Mouse (Mus musculus): ENCODE measurements around the gene Dpp7. TPM values are rescaled to one million over a fixed set of nuclear protein-coding genes. Genes with fewer than 3 reads are reported as not detected.
A peak's percentile ranks its signal among the peaks of the same experiment; 100 is the strongest.

Gene Dpp7
- total and polyA plus RNA-seq, 3 experiments = 24.6 to 25.9 TPM; not detected in 1

GRCm38 (mm10) chr2:25304657-25305541 is 51.3 kb downstream of the Dpp7 start:
- H3K4me3 ChIP-seq (ENCODE audit: control insufficient read depth in 1 of 2, insufficient read depth in 1 of 2, low read depth in 2 of 2, low read length in 2 of 2) = no peak overlapping the region

GRCm38 (mm10) chr2:25303931-25304656 is 52.1 kb downstream of the Dpp7 start:
- TF ChIP-seq TBP (IDR thresholded peaks at IDR 0.05; ENCODE audit: low read depth, low read length) (no peak), ZC3H11A (IDR thresholded peaks at IDR 0.05; ENCODE audit: low read depth, low read length) (no peak)
- DNase-seq (ENCODE audit: low read depth, low spot score) = peak; percentile 29
- Histone ChIP-seq H3K4me1 (ENCODE audit: control insufficient read depth in 1 of 2, insufficient read depth in 2 of 2, low read length in 2 of 2) (peaks cover 0 to 8% of the 10 kb centered on the region in 2 experiments; a peak in 2 of 4 replicates), H3K36me3 (ENCODE audit: control insufficient read depth in 1 of 2, insufficient read depth in 2 of 2, low read length in 2 of 2) (peaks cover 0 to 3% of the 10 kb centered on the region in 2 experiments; a peak in 1 of 4 replicates), H3K27ac (ENCODE audit: control insufficient read depth, low read depth, low read length) (no peak overlapping the region), H3K9me3 (replicated peaks; ENCODE audit: insufficient read depth, low read length) (no peaks in the 10 kb centered on the region), H3K79me2 (ENCODE audit: control insufficient read depth, insufficient read depth, low read length, poor library complexity) (no peaks in the 10 kb centered on the region), H3K4me3 (ENCODE audit: control insufficient read depth in 1 of 2, insufficient read depth in 1 of 2, low read depth in 2 of 2, low read length in 2 of 2) (no peak overlapping the region), H3K27me3 (ENCODE audit: control insufficient read depth in 1 of 2, insufficient read depth in 2 of 2, low read length in 2 of 2) (peaks cover 0 to 2% of the 10 kb centered on the region in 2 experiments; a peak in 1 of 4 replicates), H3K9ac (ENCODE audit: control insufficient read depth, low read depth, low read length, poor library complexity, severe bottlenecking) (no peak overlapping the region)

More at GRCm38 (mm10) chr2:25304657-25305541, 51.3 kb downstream of the Dpp7 start:
- no peak for TF ChIP-seq USF1 (IDR thresholded peaks at IDR 0.05; ENCODE audit: low read depth, low read length)
- TF ChIP-seq ZKSCAN1 (IDR thresholded peaks at IDR 0.05; ENCODE audit: low read depth, low read length) = no peak
- no peak for TF ChIP-seq EP300 (IDR thresholded peaks at IDR 0.05; ENCODE audit: low read depth in 1 of 2, low read length in 2 of 2)
- no peak for TF ChIP-seq TCF12 (IDR thresholded peaks at IDR 0.05; ENCODE audit: low read depth, low read length)
- TF ChIP-seq MXI1 (IDR thresholded peaks at IDR 0.05; ENCODE audit: low read depth, low read length) = no peak
- no peak for TF ChIP-seq MAX (IDR thresholded peaks at IDR 0.05; ENCODE audit: low read length)
- Histone ChIP-seq H3K27me3 (ENCODE audit: control insufficient read depth in 1 of 2, insufficient read depth in 2 of 2, low read length in 2 of 2) (peaks cover 0 to 2% of the 10 kb centered on the region in 2 experiments; a peak in 1 of 4 replicates), H3K79me2 (ENCODE audit: control insufficient read depth, insufficient read depth, low read length, poor library complexity) (no peaks in the 10 kb centered on the region), H3K27ac (ENCODE audit: control insufficient read depth, low read depth, low read length) (no peak overlapping the region), H3K9me3 (replicated peaks; ENCODE audit: insufficient read depth, low read length) (no peaks in the 10 kb centered on the region), H3K4me1 (ENCODE audit: control insufficient read depth in 1 of 2, insufficient read depth in 2 of 2, low read length in 2 of 2) (peaks cover 0 to 8% of the 10 kb centered on the region in 2 experiments; a peak in 2 of 4 replicates), H3K36me3 (ENCODE audit: control insufficient read depth in 1 of 2, insufficient read depth in 2 of 2, low read length in 2 of 2) (peaks cover 0 to 3% of the 10 kb centered on the region in 2 experiments; a peak in 1 of 4 replicates), H3K9ac (ENCODE audit: control insufficient read depth, low read depth, low read length, poor library complexity, severe bottlenecking) (no peak overlapping the region)
- no peak for DNase-seq (ENCODE audit: low read depth, low spot score)

- H3K4me3 ChIP-seq (ENCODE audit: control insufficient read depth in 1 of 2, insufficient read depth in 1 of 2, low read depth in 2 of 2, low read length in 2 of 2) = no peak overlapping the region
- H3K4me1 ChIP-seq (ENCODE audit: control insufficient read depth in 1 of 2, insufficient read depth in 2 of 2, low read length in 2 of 2) = peaks cover 0 to 8% of the 10 kb centered on the region in 2 experiments; a peak in 2 of 4 replicates
- H3K79me2 ChIP-seq (ENCODE audit: control insufficient read depth, insufficient read depth, low read length, poor library complexity) = no peaks in the 10 kb centered on the region
- H3K36me3 ChIP-seq (ENCODE audit: control insufficient read depth in 1 of 2, insufficient read depth in 2 of 2, low read length in 2 of 2) = peaks cover 0 to 3% of the 10 kb centered on the region in 2 experiments; a peak in 1 of 4 replicates
- DNase-seq (ENCODE audit: low read depth, low spot score) = no peak
- TF ChIP-seq SMC3 (IDR thresholded peaks at IDR 0.05; ENCODE audit: low read depth, low read length) (no peak), E2F4 (IDR thresholded peaks at IDR 0.05; ENCODE audit: borderline replicate concordance, low read depth, low read length) (no peak), RCOR1 (IDR thresholded peaks at IDR 0.05; ENCODE audit: low read depth, low read length) (no peak), RAD21 (IDR thresholded peaks at IDR 0.05; ENCODE audit: low read depth, low read length) (no peak)
- no peak overlapping the region for H3K27ac ChIP-seq (ENCODE audit: control insufficient read depth, low read depth, low read length)
- H3K9ac ChIP-seq (ENCODE audit: control insufficient read depth, low read depth, low read length, poor library complexity, severe bottlenecking) = no peak overlapping the region
- peaks cover 0 to 2% of the 10 kb centered on the region in 2 experiments; a peak in 2 of 4 replicates for H3K27me3 ChIP-seq (ENCODE audit: control insufficient read depth in 1 of 2, insufficient read depth in 2 of 2, low read length in 2 of 2)
- no peaks in the 10 kb centered on the region for H3K9me3 ChIP-seq (replicated peaks; ENCODE audit: insufficient read depth, low read length)
Observed at GRCm38 (mm10) chr2:25303452-25303851, 52.7 kb downstream of the Dpp7 start.

Other genes with a start within 250 kb of the Dpp7 start
Only the 30 nearest of the 36 such genes appear.
- gene Tor4a, start 159.5 kb downstream of the Dpp7 start, total RNA-seq (2012; rRNA removed) = 7.6 and 9.1 TPM in 2 replicates
- gene Tor4a, start 159.5 kb downstream of the Dpp7 start, polyA plus RNA-seq (2012; ENCODE audit: insufficient read depth in 1 of 2, insufficient read length in 2 of 2, low read depth in 1 of 2, low replicate concordance in 2 of 2, missing spikeins in 1 of 2) = 10 to 100 TPM in 1 of 2 experiments, not detected in 1; 13.7 TPM
- 62.9 and 63.1 TPM in 2 replicates for gene Nelfb, start 144.9 kb downstream of the Dpp7 start, total RNA-seq (2012; rRNA removed)
- gene Nelfb, start 144.9 kb downstream of the Dpp7 start, polyA plus RNA-seq (2012; ENCODE audit: insufficient read depth in 1 of 2, insufficient read length in 2 of 2, low read depth in 1 of 2, low replicate concordance in 2 of 2, missing spikeins in 1 of 2) = 10 to 100 TPM in 1 of 2 experiments, not detected in 1; 83.5 TPM
- not detected in 2 replicates for gene Stpg3, start 141.7 kb downstream of the Dpp7 start, total RNA-seq (2012; rRNA removed)
- under 1 TPM in 1 of 2 experiments, not detected in 1; 0.07 TPM for gene Stpg3, start 141.7 kb downstream of the Dpp7 start, polyA plus RNA-seq (2012; ENCODE audit: insufficient read depth in 1 of 2, insufficient read length in 2 of 2, low read depth in 1 of 2, low replicate concordance in 2 of 2, missing spikeins in 1 of 2)
- 1.1 TPM in 1 of 2 replicates, not detected in the other for gene Fam166a, start 137.6 kb downstream of the Dpp7 start, total RNA-seq (2012; rRNA removed)
- 10 to 100 TPM in 1 of 2 experiments, not detected in 1; 15.6 TPM for gene Fam166a, start 137.6 kb downstream of the Dpp7 start, polyA plus RNA-seq (2012; ENCODE audit: insufficient read depth in 1 of 2, insufficient read length in 2 of 2, low read depth in 1 of 2, low replicate concordance in 2 of 2, missing spikeins in 1 of 2)
- 979 and 1,089 TPM in 2 replicates for gene Tubb4b, start 131.7 kb downstream of the Dpp7 start, total RNA-seq (2012; rRNA removed)
- gene Tubb4b, start 131.7 kb downstream of the Dpp7 start, polyA plus RNA-seq (2012; ENCODE audit: insufficient read depth in 1 of 2, insufficient read length in 2 of 2, low read depth in 1 of 2, low replicate concordance in 2 of 2, missing spikeins in 1 of 2) = 1,000 to 10,000 TPM in 1 of 2 experiments, 100 to 1,000 TPM in 1; 183 to 1,037 TPM
- gene Slc34a3, start 122.0 kb downstream of the Dpp7 start, total RNA-seq (2012; rRNA removed) = 0.04 TPM in 1 of 2 replicates, not detected in the other
- gene Slc34a3, start 122.0 kb downstream of the Dpp7 start, polyA plus RNA-seq (2012; ENCODE audit: insufficient read depth in 1 of 2, insufficient read length in 2 of 2, low read depth in 1 of 2, low replicate concordance in 2 of 2, missing spikeins in 1 of 2) = under 1 TPM in 1 of 2 experiments, not detected in 1; 0.03 TPM
- gene Rnf224, start 119.6 kb downstream of the Dpp7 start, total RNA-seq (2012; rRNA removed) = not detected in 2 replicates
- gene Rnf224, start 119.6 kb downstream of the Dpp7 start, polyA plus RNA-seq (2012; ENCODE audit: insufficient read depth in 1 of 2, insufficient read length in 2 of 2, low read depth in 1 of 2, low replicate concordance in 2 of 2, missing spikeins in 1 of 2) = under 1 TPM in 1 of 2 experiments, not detected in 1; 0.10 TPM
- 6.0 and 7.4 TPM in 2 replicates for gene Rnf208, start 114.1 kb downstream of the Dpp7 start, total RNA-seq (2012; rRNA removed)
- gene Rnf208, start 114.1 kb downstream of the Dpp7 start, polyA plus RNA-seq (2012; ENCODE audit: insufficient read depth in 1 of 2, insufficient read length in 2 of 2, low read depth in 1 of 2, low replicate concordance in 2 of 2, missing spikeins in 1 of 2) = 10 to 100 TPM in 1 of 2 experiments, not detected in 1; 21.8 TPM
- 0.15 and 0.26 TPM in 2 replicates for gene Cysrt1, start 113.9 kb downstream of the Dpp7 start, total RNA-seq (2012; rRNA removed)
- gene Cysrt1, start 113.9 kb downstream of the Dpp7 start, polyA plus RNA-seq (2012; ENCODE audit: insufficient read depth in 1 of 2, insufficient read length in 2 of 2, low read depth in 1 of 2, low replicate concordance in 2 of 2, missing spikeins in 1 of 2) = under 1 TPM in 1 of 2 experiments, not detected in 1; 0.19 TPM
- gene AL732309.1, start 109.5 kb downstream of the Dpp7 start, total RNA-seq (2012; rRNA removed) = 8.2 and 11.5 TPM in 2 replicates
- gene AL732309.1, start 109.5 kb downstream of the Dpp7 start, polyA plus RNA-seq (2012; ENCODE audit: insufficient read depth in 1 of 2, insufficient read length in 2 of 2, low read depth in 1 of 2, low replicate concordance in 2 of 2, missing spikeins in 1 of 2) = 1 to 10 TPM in 1 of 2 experiments, not detected in 1; 4.8 TPM
- 8.1 and 8.4 TPM in 2 replicates for gene Tmem203, start 100.9 kb downstream of the Dpp7 start, total RNA-seq (2012; rRNA removed)
- gene Tmem203, start 100.9 kb downstream of the Dpp7 start, polyA plus RNA-seq (2012; ENCODE audit: insufficient read depth in 1 of 2, insufficient read length in 2 of 2, low read depth in 1 of 2, low replicate concordance in 2 of 2, missing spikeins in 1 of 2) = 10 to 100 TPM in 1 of 2 experiments, not detected in 1; 17.0 TPM
- gene Tprn, start 93.7 kb downstream of the Dpp7 start, total RNA-seq (2012; rRNA removed) = 26.1 and 32.9 TPM in 2 replicates
- gene Tprn, start 93.7 kb downstream of the Dpp7 start, polyA plus RNA-seq (2012; ENCODE audit: insufficient read depth in 1 of 2, insufficient read length in 2 of 2, low read depth in 1 of 2, low replicate concordance in 2 of 2, missing spikeins in 1 of 2) = 10 to 100 TPM in 1 of 2 experiments, not detected in 1; 50.8 TPM
- gene Ssna1, start 83.9 kb downstream of the Dpp7 start, total RNA-seq (2012; rRNA removed) = 194 and 226 TPM in 2 replicates
- 100 to 1,000 TPM in 1 of 2 experiments, not detected in 1; 158 TPM for gene Ssna1, start 83.9 kb downstream of the Dpp7 start, polyA plus RNA-seq (2012; ENCODE audit: insufficient read depth in 1 of 2, insufficient read length in 2 of 2, low read depth in 1 of 2, low replicate concordance in 2 of 2, missing spikeins in 1 of 2)
- 9.8 and 10.3 TPM in 2 replicates for gene Anapc2, start 83.9 kb downstream of the Dpp7 start, total RNA-seq (2012; rRNA removed)
- 10 to 100 TPM in 1 of 2 experiments, not detected in 1; 67.0 TPM for gene Anapc2, start 83.9 kb downstream of the Dpp7 start, polyA plus RNA-seq (2012; ENCODE audit: insufficient read depth in 1 of 2, insufficient read length in 2 of 2, low read depth in 1 of 2, low replicate concordance in 2 of 2, missing spikeins in 1 of 2)
- not detected in 2 replicates for gene Tmem210, start 68.2 kb downstream of the Dpp7 start, total RNA-seq (2012; rRNA removed)
- not detected for gene Tmem210, start 68.2 kb downstream of the Dpp7 start, polyA plus RNA-seq (2012; ENCODE audit: insufficient read depth in 1 of 2, insufficient read length in 2 of 2, low read depth in 1 of 2, low replicate concordance in 2 of 2, missing spikeins in 1 of 2)
- gene Lrrc26, start 66.4 kb downstream of the Dpp7 start, total RNA-seq (2012; rRNA removed) = not detected in 2 replicates
- not detected for gene Lrrc26, start 66.4 kb downstream of the Dpp7 start, polyA plus RNA-seq (2012; ENCODE audit: insufficient read depth in 1 of 2, insufficient read length in 2 of 2, low read depth in 1 of 2, low replicate concordance in 2 of 2, missing spikeins in 1 of 2)
- not detected in 2 replicates for gene Grin1, start 37.2 kb downstream of the Dpp7 start, total RNA-seq (2012; rRNA removed)
- gene Grin1, start 37.2 kb downstream of the Dpp7 start, polyA plus RNA-seq (2012; ENCODE audit: insufficient read depth in 1 of 2, insufficient read length in 2 of 2, low read depth in 1 of 2, low replicate concordance in 2 of 2, missing spikeins in 1 of 2) = under 1 TPM in 1 of 2 experiments, not detected in 1; 0.07 TPM
- 37.7 and 49.6 TPM in 2 replicates for gene Man1b1, start 24.0 kb downstream of the Dpp7 start, total RNA-seq (2012; rRNA removed)
- gene Man1b1, start 24.0 kb downstream of the Dpp7 start, polyA plus RNA-seq (2012; ENCODE audit: insufficient read depth in 1 of 2, insufficient read length in 2 of 2, low read depth in 1 of 2, low replicate concordance in 2 of 2, missing spikeins in 1 of 2) = 10 to 100 TPM in 1 of 2 experiments, not detected in 1; 50.1 TPM
- gene Uap1l1, start 9.3 kb upstream of the Dpp7 start, total RNA-seq (2012; rRNA removed) = 3.6 and 4.7 TPM in 2 replicates
- gene Uap1l1, start 9.3 kb upstream of the Dpp7 start, polyA plus RNA-seq (2012; ENCODE audit: insufficient read depth in 1 of 2, insufficient read length in 2 of 2, low read depth in 1 of 2, low replicate concordance in 2 of 2, missing spikeins in 1 of 2) = 10 to 100 TPM in 1 of 2 experiments, not detected in 1; 12.6 TPM
- 39.7 and 51.9 TPM in 2 replicates for gene Sapcd2, start 16.0 kb upstream of the Dpp7 start, total RNA-seq (2012; rRNA removed)
- gene Sapcd2, start 16.0 kb upstream of the Dpp7 start, polyA plus RNA-seq (2012; ENCODE audit: insufficient read depth in 1 of 2, insufficient read length in 2 of 2, low read depth in 1 of 2, low replicate concordance in 2 of 2, missing spikeins in 1 of 2) = 10 to 100 TPM in 1 of 2 experiments, not detected in 1; 58.2 TPM
- not detected in 2 replicates for gene Entpd2, start 39.5 kb upstream of the Dpp7 start, total RNA-seq (2012; rRNA removed)
- gene Entpd2, start 39.5 kb upstream of the Dpp7 start, polyA plus RNA-seq (2012; ENCODE audit: insufficient read depth in 1 of 2, insufficient read length in 2 of 2, low read depth in 1 of 2, low replicate concordance in 2 of 2, missing spikeins in 1 of 2) = not detected
- not detected in 2 replicates for gene Npdc1, start 43.0 kb upstream of the Dpp7 start, total RNA-seq (2012; rRNA removed)
- not detected for gene Npdc1, start 43.0 kb upstream of the Dpp7 start, polyA plus RNA-seq (2012; ENCODE audit: insufficient read depth in 1 of 2, insufficient read length in 2 of 2, low read depth in 1 of 2, low replicate concordance in 2 of 2, missing spikeins in 1 of 2)
- gene Fut7, start 66.9 kb upstream of the Dpp7 start, total RNA-seq (2012; rRNA removed) = 0.08 and 0.10 TPM in 2 replicates
- gene Fut7, start 66.9 kb upstream of the Dpp7 start, polyA plus RNA-seq (2012; ENCODE audit: insufficient read depth in 1 of 2, insufficient read length in 2 of 2, low read depth in 1 of 2, low replicate concordance in 2 of 2, missing spikeins in 1 of 2) = under 1 TPM in 1 of 2 experiments, not detected in 1; 0.21 TPM
- gene Abca2, start 72.3 kb upstream of the Dpp7 start, total RNA-seq (2012; rRNA removed) = 8.7 and 10.4 TPM in 2 replicates
- gene Abca2, start 72.3 kb upstream of the Dpp7 start, polyA plus RNA-seq (2012; ENCODE audit: insufficient read depth in 1 of 2, insufficient read length in 2 of 2, low read depth in 1 of 2, low replicate concordance in 2 of 2, missing spikeins in 1 of 2) = 10 to 100 TPM in 1 of 2 experiments, not detected in 1; 42.2 TPM
- 0.23 and 0.27 TPM in 2 replicates for gene Clic3, start 100.5 kb upstream of the Dpp7 start, total RNA-seq (2012; rRNA removed)
- gene Clic3, start 100.5 kb upstream of the Dpp7 start, polyA plus RNA-seq (2012; ENCODE audit: insufficient read depth in 1 of 2, insufficient read length in 2 of 2, low read depth in 1 of 2, low replicate concordance in 2 of 2, missing spikeins in 1 of 2) = under 1 TPM in 1 of 2 experiments, not detected in 1; 0.15 TPM
- gene Paxx, start 104.7 kb upstream of the Dpp7 start, total RNA-seq (2012; rRNA removed) = 13.2 and 18.5 TPM in 2 replicates
- gene Paxx, start 104.7 kb upstream of the Dpp7 start, polyA plus RNA-seq (2012; ENCODE audit: insufficient read depth in 1 of 2, insufficient read length in 2 of 2, low read depth in 1 of 2, low replicate concordance in 2 of 2, missing spikeins in 1 of 2) = 10 to 100 TPM in 1 of 2 experiments, not detected in 1; 22.1 TPM
- not detected in 2 replicates for gene Ptgds, start 113.7 kb upstream of the Dpp7 start, total RNA-seq (2012; rRNA removed)
- not detected for gene Ptgds, start 113.7 kb upstream of the Dpp7 start, polyA plus RNA-seq (2012; ENCODE audit: insufficient read depth in 1 of 2, insufficient read length in 2 of 2, low read depth in 1 of 2, low replicate concordance in 2 of 2, missing spikeins in 1 of 2)
- gene Lcn12, start 137.6 kb upstream of the Dpp7 start, total RNA-seq (2012; rRNA removed) = not detected in 2 replicates
- not detected for gene Lcn12, start 137.6 kb upstream of the Dpp7 start, polyA plus RNA-seq (2012; ENCODE audit: insufficient read depth in 1 of 2, insufficient read length in 2 of 2, low read depth in 1 of 2, low replicate concordance in 2 of 2, missing spikeins in 1 of 2)
- gene Fbxw5, start 144.4 kb upstream of the Dpp7 start, total RNA-seq (2012; rRNA removed) = 27.5 and 29.2 TPM in 2 replicates
- 10 to 100 TPM in 1 of 2 experiments, not detected in 1; 65.6 TPM for gene Fbxw5, start 144.4 kb upstream of the Dpp7 start, polyA plus RNA-seq (2012; ENCODE audit: insufficient read depth in 1 of 2, insufficient read length in 2 of 2, low read depth in 1 of 2, low replicate concordance in 2 of 2, missing spikeins in 1 of 2)
- 1.5 and 2.3 TPM in 2 replicates for gene C8g, start 145.4 kb upstream of the Dpp7 start, total RNA-seq (2012; rRNA removed)
- gene C8g, start 145.4 kb upstream of the Dpp7 start, polyA plus RNA-seq (2012; ENCODE audit: insufficient read depth in 1 of 2, insufficient read length in 2 of 2, low read depth in 1 of 2, low replicate concordance in 2 of 2, missing spikeins in 1 of 2) = 1 to 10 TPM in 1 of 2 experiments, not detected in 1; 5.1 TPM